Mouse (Mus musculus): ENCODE results near the gene Tmod2.
A peak's percentile ranks its signal among the peaks of the same experiment; 100 is the strongest.
"Not testable (repeated sequence)": the region's sequence is repeated elsewhere in the genome, so short reads cannot be mapped to it uniquely, and the experiment has no call there.

Tmod2 gene

DNA sequence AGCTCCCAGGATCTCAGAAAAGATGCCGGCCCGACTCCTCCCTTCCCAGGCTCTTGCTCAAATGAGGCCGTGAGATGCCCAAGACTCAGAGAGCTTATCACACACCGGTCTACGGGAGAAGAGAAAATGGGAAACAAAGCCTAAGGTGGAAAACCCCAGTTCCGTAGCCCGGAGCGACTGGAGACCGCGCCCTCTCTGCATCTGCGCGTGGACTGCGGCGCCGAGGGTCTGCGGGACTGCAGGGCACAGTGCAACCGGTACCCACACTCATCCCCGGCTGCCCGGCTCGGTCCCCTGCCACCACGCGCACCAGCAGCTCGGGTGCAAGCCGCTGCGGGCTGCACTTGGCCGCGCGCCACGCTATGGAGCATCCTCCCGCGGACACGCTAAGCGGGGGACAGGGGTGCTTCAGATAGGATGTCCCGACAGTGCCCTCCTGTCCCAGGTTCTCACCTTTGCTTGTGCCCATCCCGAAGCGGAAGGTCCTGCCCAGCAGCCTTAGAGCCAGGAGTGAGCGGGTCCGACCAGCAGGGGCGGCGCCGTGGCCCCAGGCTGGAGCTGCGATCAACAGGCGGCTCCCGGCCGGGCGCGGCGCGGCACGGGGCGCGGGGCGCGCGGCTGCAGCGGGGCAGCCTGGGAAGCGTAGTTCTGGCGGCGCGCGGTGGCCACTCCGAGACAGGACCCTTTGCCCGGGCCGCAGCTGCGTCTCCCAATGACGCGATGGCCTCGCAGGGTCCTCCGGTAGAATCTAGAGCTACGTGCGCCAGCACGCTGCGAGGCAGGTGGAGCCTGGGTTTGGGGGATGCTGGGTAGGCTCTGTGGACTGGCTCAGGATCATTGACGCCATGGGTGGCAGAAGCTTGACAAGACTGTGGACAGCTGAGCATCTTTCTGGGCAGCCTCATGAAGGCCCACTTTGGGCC is at the start of gene Tmod2:
Tmod2 (minus strand) TSS at position 755 of the 923 bp plus-strand sequence.
- peak; percentile 18 to 34 for DNase-seq (ENCODE audit: low spot score in 2 of 2)

DNA sequence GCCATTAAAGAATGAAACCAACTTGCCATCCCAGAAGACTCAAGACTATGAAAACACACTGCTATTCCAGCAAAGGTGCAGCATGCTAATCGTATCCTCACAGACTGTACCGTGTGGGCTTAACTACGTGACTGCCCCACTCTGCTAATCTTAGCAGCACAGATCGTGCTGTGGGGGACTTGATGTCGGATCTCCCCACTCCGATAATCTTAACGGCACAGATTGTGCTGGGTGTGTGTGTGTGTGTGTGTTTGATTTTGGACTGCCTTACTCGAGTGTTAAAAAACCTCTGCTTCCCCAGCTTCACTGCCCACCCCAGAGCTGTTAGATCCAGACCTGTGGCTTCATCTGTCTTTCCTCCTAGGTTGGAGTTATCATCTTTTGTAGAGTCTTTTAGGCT is 49.8 kb upstream of the Tmod2 start:
- no peak for DNase-seq (ENCODE audit: low spot score in 2 of 2)

DNA sequence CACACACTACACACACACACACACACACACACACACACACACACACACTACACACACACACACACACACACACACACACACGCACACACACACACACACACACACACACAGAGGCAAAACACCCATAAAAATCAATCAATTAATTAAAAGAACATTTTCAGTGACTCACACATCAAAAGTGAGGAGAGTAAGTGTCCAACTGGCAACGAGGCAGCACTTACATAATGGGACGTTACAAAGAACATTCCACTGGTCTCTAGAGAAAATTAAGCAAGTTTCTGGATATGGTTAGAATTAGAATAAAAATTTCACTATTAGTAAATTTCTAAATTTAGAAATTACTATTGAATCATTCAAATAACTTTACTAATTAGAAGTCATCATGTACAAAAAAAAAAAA is 45.3 kb upstream of the Tmod2 start:
- peak in 1 of 2 experiments; percentile 47 for DNase-seq (ENCODE audit: low spot score in 2 of 2)

DNA sequence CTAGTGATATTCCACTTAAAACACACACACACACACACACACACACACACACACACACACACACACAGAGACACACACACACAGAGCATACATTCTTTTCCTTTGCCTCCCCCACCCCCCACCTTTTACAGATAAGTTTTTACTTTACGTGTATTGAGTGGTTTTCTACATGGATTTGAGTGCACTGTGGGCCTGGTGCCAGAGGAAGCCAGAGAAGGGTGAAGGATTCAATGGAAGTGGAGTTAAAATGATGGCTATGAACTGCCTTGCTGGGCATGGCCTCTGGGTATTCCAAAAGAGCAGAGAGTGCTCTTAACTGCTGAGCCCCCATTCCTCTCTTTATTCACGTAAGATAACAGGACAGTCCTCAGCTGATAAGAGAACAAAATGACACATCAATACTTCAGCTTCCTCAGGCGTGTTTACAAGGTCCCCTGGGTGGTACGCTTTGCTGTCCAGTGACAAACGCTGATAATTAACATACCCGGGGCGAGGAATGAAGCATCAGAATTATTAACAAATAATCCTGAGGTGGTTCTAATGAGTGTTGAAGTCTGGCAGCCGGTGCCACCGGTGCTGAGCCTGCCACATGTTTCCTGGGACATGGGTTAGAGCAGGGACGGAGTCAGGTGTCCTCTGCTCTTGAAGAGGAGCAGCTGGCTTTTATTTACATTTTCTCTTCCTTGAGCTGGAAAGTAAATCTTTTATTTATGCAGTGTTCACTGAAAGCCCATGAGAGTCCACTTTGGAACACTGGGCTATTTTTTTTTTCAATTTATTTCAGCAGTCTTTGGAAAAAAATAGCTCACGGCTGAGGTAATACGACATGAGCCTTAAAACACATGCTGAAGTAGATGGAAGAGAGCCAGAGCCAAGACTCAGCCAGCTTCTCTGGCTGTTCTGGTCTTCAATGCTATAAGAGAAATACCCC is 43.1 kb upstream of the Tmod2 start:
- peak; percentile 3 to 38 for DNase-seq (ENCODE audit: low spot score in 2 of 2)

DNA sequence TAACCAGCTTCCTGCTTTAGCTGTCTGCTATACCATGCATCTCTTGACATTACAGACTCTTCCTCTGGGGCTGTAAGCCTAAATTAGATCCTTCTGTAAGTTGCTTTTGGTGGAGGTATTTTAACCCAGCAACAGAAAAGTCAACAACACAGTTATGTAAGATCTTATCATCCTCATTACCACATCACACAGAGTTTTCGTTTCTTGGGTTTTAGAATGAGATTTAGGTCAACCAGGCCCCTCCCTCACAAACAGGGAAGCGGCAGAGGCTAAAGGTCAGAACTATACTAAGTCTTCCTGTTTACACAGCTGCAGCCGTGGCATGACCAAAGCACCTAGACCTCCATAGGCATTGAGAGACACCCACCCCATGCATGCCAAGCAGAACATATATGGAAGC is 34.3 kb upstream of the Tmod2 start:
- no peak for DNase-seq (ENCODE audit: low spot score in 2 of 2)

DNA sequence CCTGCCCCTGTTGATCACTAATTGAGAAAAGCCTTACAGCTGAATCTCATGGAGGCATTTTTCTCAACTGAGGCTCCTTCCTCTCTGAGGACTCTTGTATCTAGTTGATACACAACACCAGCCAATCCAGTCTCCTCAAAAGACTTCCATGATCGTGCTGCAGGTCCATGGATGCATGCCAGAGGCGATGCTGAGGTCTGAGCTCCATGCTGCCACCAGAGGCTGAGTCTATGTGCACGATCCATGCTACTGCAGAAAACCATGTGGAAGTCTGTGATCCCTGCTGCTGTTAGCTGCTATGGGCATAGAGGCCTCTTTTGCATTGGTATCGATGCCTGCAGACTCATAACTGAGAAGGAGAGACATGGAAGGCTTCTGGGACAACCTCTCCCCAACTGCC is 23.1 kb upstream of the Tmod2 start:
- DNase-seq (ENCODE audit: low spot score in 2 of 2): no peak

DNA sequence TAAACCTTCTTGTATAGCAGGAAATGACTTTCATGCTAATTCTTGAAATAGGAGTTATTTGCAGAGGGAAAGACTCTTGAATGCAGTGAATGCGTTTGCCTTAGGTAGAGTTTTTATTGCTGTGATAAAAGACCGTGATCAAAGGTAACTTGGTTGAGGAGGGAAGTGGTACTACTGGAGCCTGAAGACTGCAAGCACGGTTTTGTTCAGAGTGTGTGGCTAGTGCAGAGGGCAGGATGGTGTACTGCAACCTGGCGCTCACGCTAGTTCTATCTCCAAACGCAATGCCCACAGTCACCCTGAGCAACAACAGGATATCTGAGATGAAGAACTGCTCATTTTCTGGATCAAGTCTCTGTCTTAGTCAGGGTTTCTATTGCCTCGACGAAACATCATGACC is 22.5 kb upstream of the Tmod2 start:
- no peak for DNase-seq (ENCODE audit: low spot score in 2 of 2)

DNA sequence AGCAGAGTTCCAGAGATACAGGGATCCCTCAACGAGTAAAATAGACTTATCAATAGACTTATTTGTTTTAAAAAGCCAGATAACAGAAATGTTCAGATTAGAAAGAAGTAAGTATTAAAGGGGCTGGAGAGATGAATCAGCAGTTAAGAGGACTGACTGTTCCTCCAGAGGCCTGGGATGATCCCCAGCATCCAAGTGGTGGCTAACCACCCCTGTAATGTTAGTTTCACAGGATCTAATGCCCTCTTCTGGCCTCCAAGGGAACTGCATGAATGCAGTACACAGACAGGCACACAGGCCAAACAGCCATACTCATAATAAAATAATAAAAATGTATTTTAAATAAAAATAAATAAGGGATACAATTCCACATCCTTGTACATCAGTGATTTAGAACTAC is 21.8 kb upstream of the Tmod2 start:
- no peak for DNase-seq (ENCODE audit: low spot score in 2 of 2)

DNA sequence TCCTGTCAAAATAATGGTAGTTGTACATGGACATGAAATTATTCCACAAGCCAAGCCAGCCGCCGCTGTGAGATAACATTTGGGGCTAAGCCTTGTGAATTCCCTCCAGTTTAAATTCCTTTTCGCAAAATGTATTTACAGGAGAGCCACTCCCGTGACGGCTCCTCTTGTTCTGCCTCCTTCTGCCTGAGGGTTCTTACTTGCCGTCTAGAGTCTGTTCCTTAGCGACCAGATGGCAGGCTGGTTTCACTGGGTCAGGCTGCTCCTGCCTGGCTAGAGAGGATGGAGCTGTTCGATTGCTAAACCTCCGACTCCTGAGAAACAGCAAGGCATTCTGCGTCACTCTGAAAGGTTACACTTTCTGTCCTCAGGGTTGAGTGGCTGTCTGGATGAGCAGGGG is 21.0 kb upstream of the Tmod2 start:
- DNase-seq (ENCODE audit: low spot score in 2 of 2): no peak

DNA sequence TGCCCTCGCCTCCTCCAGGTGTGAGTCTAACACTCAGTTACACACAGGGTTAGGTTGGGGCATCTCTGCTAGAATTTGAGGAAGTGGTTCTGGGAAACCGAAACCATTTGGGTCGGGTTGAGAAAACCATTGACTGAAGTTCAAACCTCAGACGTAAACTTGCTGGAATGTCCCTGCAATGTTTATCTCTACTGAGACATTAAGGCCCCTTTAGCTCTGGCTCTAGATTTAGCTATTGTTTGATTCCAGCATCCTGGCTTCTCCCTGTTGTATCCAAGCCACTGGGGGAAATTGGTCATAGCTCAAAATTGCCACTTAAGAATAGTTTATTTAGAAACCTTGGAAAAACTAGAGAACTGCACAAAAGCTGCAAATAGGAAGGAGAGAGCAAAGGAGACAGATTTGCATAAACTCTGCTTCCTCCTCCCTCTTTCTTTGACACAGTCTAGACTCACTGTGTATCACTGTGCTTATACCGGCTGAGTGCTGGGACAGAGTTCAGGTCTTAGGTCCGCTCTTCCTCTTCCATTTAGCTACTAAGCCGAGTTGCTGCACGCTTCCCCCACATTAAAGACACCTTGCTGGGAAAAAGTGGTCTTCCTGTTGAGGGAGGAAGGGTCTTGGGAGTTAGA is 19.8 kb upstream of the Tmod2 start:
- no peak for DNase-seq (ENCODE audit: low spot score in 2 of 2)

DNA sequence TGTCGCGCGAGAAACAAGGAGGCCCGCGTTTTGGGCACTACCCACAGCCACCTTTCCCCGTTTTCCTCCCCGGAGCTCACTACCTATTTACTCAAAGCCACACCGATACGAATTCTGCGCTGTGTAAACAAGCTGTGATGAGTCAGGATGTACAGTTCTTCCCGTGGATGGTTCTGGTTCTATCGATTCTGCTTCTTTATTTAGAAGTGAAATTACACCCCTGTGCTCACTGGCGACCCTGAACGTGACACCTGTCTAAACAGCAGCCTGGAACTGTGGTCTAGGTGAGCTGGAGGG is 15.1 kb upstream of the Tmod2 start:
- DNase-seq (ENCODE audit: low spot score in 2 of 2): peak; percentile 48 to 49

DNA sequence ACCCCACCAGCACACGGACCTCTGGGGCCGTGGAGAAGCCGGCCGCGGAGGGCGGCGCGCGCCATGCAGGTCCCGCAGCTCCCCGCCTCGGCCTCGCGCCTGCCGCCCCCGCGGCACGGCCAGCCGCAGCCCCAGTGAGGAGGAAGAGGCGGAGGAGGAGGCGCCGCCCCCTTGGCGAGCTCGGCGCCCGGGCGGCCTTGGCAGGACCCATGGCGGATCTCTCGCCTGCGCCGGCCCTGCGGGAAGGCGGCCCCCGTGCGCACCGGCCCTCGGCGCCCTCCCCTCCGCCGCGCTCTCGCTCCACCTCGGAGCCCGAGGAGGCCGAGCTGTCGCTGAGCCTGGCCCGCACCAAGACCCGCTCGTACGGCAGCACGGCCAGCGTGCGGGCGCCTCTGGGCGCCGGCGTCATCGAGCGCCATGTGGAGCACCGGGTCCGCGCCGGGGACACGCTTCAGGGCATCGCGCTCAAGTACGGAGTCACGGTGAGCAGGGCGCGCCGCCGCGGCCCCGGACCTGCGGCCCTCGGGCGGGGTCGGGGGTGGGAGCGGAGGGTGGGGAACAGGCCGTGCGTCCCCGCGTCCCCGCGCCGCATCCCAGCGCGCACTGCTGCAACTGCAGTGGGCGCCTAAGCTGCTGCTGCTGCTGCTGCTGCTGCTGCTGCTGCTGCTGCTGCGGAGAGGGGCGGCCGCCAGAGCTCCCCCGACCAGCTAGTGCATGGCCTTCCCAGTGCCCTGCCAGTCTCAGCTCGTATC is 14.6 kb upstream of the Tmod2 start, which contains the start of gene Lysmd2:
Lysmd2 (plus strand) TSS at position 186 of the 752 bp plus-strand sequence.
- peak; percentile 58 to 75 for DNase-seq (ENCODE audit: low spot score in 2 of 2)

DNA sequence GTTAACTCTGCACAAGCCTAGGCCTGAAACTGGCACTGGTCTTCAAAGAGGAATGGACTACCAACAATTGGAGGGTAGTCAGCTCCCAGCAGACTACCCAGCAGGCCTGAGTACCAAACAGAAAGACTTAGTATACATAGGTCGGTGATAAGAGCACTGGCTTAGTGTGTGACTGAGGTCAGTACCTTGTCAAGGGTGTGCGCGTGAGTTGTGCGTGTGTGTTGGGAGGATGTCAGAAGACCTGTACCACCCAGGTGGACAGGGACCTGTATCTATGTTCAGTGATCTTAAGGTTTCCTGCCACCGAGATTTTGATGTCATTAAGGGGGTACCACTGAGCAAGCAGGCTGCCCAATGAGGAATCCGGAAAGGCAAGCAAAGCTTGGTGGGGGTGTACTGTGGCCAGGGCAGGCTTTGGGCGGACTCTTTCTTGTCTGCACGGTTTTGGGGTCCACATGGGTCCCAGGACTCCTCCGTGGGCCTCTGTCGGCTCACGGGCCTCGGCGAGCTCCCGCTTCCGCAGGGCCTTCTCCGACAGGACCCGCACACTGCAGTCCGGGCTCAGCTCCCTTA is 13.9 kb upstream of the Tmod2 start:
- DNase-seq (ENCODE audit: low spot score in 2 of 2): no peak

DNA sequence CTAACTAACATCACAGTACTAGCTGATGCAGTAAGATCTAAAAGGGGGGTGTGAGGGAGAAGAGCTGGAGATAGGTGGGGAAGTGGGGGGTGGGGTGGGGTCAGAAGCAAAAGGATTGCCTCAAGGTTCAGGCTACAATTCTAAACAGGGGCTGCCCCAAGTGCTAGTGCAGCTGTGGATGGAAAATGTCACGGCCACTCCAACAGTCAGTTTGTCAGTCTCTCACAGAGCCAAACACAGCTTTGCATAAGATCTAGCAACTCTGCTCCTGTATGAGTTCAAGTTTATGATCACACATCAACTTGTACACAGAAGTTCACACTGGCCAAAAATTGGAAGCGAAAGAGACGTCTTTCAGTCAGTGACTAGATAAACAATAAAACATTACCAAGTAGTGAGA is 10.3 kb upstream of the Tmod2 start:
- DNase-seq (ENCODE audit: low spot score in 2 of 2): no peak

DNA sequence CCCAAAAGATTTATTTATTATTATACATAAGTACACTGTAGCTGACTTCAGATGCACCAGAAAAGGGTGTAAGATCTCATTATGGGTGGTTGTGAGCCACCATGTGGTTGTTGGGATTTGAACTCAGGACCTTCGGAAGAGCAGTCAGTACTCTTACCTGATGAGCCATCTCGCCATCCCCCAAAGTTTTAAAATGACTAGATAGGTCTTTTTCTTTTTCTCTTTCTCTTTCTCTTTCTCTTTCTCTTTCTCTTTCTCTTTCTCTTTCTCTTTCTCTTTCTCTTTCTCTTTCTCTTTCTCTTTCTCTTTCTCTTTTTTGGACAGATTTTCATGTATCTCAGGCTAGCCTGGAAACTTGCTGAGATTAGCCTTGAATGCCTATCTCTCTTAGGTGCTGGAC is 8.6 kb upstream of the Tmod2 start:
- DNase-seq (ENCODE audit: low spot score in 2 of 2): not testable (repeated sequence)

DNA sequence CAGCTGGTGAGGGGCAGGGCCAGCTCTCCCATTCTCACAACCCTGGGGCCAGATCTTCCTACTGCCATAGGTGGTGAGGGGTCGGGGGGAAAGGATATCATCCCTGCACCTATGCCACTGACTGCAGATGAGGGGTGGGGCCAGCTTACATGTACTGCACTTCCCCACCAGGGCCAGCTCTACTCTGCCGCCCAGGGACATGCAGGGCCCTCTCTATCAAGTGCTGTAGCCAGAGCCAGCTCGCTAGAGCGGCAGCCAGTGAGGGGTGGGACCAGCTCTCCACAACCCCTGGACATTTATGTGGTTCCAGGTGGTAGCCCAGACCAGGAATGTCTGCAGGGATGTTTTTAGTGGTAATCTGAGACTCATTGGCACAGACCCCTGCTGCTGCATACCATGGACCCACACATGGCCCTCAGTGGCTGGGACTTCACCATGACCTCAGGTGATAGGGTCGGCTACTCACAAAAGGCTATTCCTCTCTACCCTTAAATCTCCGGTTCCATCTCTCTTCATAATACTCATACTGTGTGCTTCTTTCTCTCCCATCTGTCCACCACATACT is 7.8 kb upstream of the Tmod2 start:
- no peak for DNase-seq (ENCODE audit: low spot score in 2 of 2)

DNA sequence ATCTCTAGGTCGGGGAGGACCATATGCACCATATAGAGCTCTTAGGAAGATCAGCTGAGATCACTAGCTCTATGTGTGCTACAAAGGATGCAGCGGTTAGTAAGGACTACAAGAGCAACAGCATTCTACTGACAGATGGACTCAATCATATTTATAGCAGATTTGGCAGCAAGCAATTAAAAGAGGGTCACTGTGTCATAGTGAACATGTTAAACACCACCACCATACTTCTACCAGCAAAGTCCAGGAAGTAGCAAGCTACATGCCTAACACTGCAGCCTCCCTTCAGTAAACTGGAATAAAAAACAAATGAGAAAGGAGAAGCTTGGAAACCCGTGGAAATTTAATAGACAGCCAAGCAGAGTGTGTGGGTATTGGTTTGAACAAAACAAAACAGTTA is 5.4 kb upstream of the Tmod2 start:
- DNase-seq (ENCODE audit: low spot score in 2 of 2): no peak

DNA sequence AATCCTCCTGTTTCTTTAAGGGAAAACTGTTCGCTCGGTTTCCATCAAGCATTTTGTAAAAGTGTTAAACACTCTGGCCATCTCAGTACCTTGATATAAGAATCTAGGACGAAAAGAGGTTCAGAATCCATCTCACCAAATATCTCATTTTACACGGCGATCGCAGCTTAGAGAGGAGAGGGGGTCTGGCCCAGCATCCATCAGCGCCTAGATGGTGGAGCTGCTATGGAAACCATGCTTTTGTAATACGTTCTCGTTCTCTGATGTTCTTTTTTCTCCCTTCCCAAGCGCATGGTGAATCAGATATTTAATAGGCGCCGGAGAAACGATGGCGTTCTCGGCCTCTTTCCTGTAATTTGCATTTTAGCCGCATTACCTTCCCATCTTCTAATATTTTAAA is 1.2 kb downstream of the Tmod2 start:
- DNase-seq (ENCODE audit: low spot score in 2 of 2): no peak

DNA sequence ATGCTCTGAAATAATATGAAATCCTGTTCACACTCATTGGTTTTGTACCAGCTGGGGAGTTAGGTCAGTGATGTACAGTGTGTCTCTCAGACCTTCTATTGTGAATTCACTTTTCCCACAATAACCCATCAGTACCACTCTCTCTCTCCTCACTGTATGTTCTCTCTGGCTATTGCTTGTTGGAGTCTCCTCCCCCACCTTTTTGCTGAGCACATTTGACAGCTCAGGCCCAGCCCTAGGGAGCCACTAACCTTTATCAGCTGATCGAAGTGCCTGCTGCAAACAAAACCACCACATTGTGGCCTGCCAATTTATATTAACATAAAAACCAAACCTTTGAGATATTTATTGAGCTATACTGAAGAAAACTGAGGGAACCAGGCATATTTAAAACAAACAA is 1.6 kb downstream of the Tmod2 start:
- DNase-seq (ENCODE audit: low spot score in 2 of 2): no peak

DNA sequence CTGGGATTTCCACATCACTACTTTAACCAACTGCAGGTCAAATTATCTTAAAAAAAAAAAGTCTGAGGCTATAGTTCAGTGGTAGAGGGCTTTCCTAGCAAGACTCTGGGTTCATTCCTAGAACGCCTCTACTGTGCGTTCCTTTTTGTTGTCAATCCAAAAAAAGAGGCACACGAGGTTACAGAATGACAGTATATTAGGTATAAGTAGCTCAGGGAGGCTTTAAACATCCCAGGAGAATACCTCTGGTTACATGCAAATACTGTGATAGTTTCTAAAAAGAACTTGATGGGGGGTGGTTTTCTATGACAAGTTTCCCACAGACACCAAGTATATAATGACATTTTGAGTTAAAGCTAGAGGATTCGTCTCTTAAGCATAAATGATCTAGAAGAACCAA is 3.6 kb downstream of the Tmod2 start:
- DNase-seq (ENCODE audit: low spot score in 2 of 2): no peak

DNA sequence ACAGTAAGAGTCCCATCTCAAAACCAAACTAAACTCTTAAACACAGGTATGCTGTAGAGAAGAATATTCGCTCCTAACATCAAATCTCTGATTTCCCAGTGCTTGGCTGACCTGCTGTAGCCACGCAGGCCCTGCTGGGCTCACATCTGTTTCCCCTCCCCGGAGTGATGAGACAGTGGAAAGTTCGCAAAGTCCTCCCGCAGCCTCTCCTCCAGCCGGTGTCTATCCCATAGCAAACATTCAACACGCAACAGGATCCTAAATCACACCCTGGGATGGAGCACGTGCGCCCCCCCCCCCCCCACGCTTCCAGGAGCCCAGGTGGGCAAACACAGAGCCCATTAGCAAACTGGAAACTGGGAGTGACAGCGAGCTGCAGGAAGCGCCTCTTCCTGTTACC is 9.6 kb downstream of the Tmod2 start:
- no peak for DNase-seq (ENCODE audit: low spot score in 2 of 2)

Data from urinary bladder, postnatal 36 days (tissue).